Mouse (Mus musculus): Measurements from ENCODE around the gene C1qtnf6. TPM values are rescaled to one million over a fixed set of nuclear protein-coding genes. Genes with fewer than 3 reads are reported as not detected.
A peak's percentile ranks its signal among the peaks of the same experiment; 100 is the strongest.

The C1qtnf6 gene
- total and polyA plus RNA-seq, 2 experiments from 2014 or later = 6.1 to 10.2 TPM

DNA sequence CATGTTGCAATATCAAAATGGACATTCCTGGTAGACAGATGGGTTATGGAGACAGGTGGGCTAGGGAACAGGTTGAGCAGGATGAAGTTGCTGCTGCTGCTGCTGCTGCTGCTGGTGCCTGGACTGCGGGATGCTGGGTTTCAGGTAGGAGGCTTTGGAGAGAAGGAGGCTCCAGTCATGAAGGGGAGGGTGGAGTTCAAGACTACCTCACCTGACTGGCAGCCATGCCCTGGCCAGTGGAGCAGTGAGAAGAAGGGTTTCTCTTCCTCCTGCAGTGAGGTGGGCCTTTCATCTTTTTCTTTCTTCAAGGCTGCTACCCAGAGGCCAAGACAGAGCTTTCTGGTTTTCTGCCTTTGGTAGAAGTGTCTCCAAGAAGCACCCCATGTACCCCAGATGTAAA, 54.3 kb downstream of the C1qtnf6 start:
- DNase-seq (ENCODE audit: low spot score) (no peak), ATAC-seq (no peak)
- WGBS = 92% methylated on average over 1 of the region's 1 CpGs
- H3K4me2 ChIP-seq (ENCODE audit: low read depth, low read length) = no peak overlapping the region
- H3K36me3 ChIP-seq (ENCODE audit: insufficient read depth, low read length) = no peaks in the 10 kb centered on the region
- H3K4me1 ChIP-seq (ENCODE audit: insufficient read depth, low read length) = no peaks in the 10 kb centered on the region
- H3K27me3 ChIP-seq (ENCODE audit: insufficient read depth, low read length) = no peaks in the 10 kb centered on the region
- H3K4me3 ChIP-seq (ENCODE audit: low read length) = no peak overlapping the region
- no peak overlapping the region for H3K9ac ChIP-seq (replicated peaks; ENCODE audit: low read length)
- no peaks in the 10 kb centered on the region for H3K9me3 ChIP-seq (ENCODE audit: low read length)
- no peak overlapping the region for H3K27ac ChIP-seq
- TF ChIP-seq CTCF (IDR thresholded peaks at IDR 0.05; ENCODE audit: low read depth) = no peak

DNA sequence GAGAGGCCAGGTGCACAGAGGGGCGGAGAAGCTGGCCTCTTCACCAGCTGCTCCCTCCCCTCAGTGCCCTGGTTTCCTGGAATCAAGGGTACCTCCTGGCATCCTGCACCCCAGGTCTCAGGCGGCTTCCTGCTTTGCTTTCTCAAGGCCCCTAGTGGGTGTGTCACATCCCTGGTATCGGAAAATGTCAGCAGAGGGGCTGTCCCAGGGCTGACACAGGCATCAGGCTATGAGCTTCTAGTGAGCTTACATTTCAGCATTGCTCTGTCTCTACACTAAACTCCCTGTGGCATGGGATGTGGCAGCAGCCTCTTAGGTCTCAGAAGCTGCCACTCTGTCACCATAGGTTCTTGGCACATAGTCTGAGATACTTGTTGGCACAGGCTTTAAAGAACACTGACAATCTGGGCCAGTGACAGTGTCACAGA, 55.6 kb downstream of the C1qtnf6 start:
- no peak overlapping the region for H3K4me2 ChIP-seq (ENCODE audit: low read depth, low read length)
- peak; percentile 23 for DNase-seq (ENCODE audit: low spot score)
- no peaks in the 10 kb centered on the region for H3K36me3 ChIP-seq (ENCODE audit: insufficient read depth, low read length)
- H3K4me1 ChIP-seq (ENCODE audit: insufficient read depth, low read length) = no peaks in the 10 kb centered on the region
- no peaks in the 10 kb centered on the region for H3K9me3 ChIP-seq (ENCODE audit: low read length)
- no peak overlapping the region for H3K27ac ChIP-seq
- H3K9ac ChIP-seq (replicated peaks; ENCODE audit: low read length) = no peak overlapping the region
- no peaks in the 10 kb centered on the region for H3K27me3 ChIP-seq (ENCODE audit: insufficient read depth, low read length)
- 63% methylated on average over 3 of the region's 3 CpGs for WGBS
- no peak overlapping the region for H3K4me3 ChIP-seq (ENCODE audit: low read length)
- ATAC-seq = no peak
- TF ChIP-seq CTCF (IDR thresholded peaks at IDR 0.05; ENCODE audit: low read depth) = no peak

DNA sequence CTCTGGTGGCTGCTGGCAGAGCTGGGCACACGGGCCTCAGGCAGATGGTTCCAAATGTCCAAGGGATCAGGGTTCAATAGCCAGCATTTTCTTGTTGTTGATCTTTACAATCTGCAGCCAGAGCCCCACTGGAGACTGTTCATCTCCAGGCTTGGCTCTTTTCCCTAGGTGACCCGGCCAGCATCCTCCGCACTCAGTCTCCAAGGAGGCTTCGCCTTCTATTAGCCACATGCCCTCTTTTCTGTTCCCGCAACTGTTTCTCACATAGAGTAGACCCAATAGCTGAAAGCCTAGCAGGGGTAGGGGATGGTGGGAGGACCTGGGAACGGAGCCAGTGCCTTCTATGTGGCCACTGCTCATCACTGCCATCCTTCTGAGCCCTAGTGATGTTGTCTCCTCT, 57.8 kb downstream of the C1qtnf6 start:
- Histone ChIP-seq H3K4me2 (ENCODE audit: low read depth, low read length) (no peak overlapping the region), H3K27ac (no peak overlapping the region), H3K27me3 (ENCODE audit: insufficient read depth, low read length) (no peaks in the 10 kb centered on the region), H3K4me3 (ENCODE audit: low read length) (no peak overlapping the region), H3K36me3 (ENCODE audit: insufficient read depth, low read length) (no peaks in the 10 kb centered on the region), H3K4me1 (ENCODE audit: insufficient read depth, low read length) (no peaks in the 10 kb centered on the region), H3K9ac (replicated peaks; ENCODE audit: low read length) (no peak overlapping the region), H3K9me3 (ENCODE audit: low read length) (no peaks in the 10 kb centered on the region)
- peak; percentile 14 for DNase-seq (ENCODE audit: low spot score)
- 49% methylated on average over 6 of the region's 6 CpGs for WGBS
- no peak for TF ChIP-seq CTCF (IDR thresholded peaks at IDR 0.05; ENCODE audit: low read depth)
- ATAC-seq = no peak

Other genes starting within 250 kb of the C1qtnf6 start
- 0.07 and 0.10 TPM in 2 replicates for gene Csf2rb2, start 225.7 kb downstream of the C1qtnf6 start, total RNA-seq (2014; rRNA removed)
- gene Csf2rb2, start 225.7 kb downstream of the C1qtnf6 start, polyA plus RNA-seq (2015; fragmentation: Nextera tagmentation; extraction: Ambion mirVana) = 0.18 and 0.21 TPM in 2 replicates
- 1.3 and 1.8 TPM in 2 replicates for gene Csf2rb, start 205.7 kb downstream of the C1qtnf6 start, total RNA-seq (2014; rRNA removed)
- gene Csf2rb, start 205.7 kb downstream of the C1qtnf6 start, polyA plus RNA-seq (2015; fragmentation: Nextera tagmentation; extraction: Ambion mirVana) = 0.75 and 0.87 TPM in 2 replicates
- not detected in 2 replicates for gene Tex33, start 135.5 kb downstream of the C1qtnf6 start, total RNA-seq (2014; rRNA removed)
- not detected in 2 replicates for gene Tex33, start 135.5 kb downstream of the C1qtnf6 start, polyA plus RNA-seq (2015; fragmentation: Nextera tagmentation; extraction: Ambion mirVana)
- 75.1 and 79.9 TPM in 2 replicates for gene Tst, start 125.5 kb downstream of the C1qtnf6 start, total RNA-seq (2014; rRNA removed)
- gene Tst, start 125.5 kb downstream of the C1qtnf6 start, polyA plus RNA-seq (2015; fragmentation: Nextera tagmentation; extraction: Ambion mirVana) = 64.4 and 67.0 TPM in 2 replicates
- 95.4 and 114 TPM in 2 replicates for gene Mpst, start 125.0 kb downstream of the C1qtnf6 start, total RNA-seq (2014; rRNA removed)
- gene Mpst, start 125.0 kb downstream of the C1qtnf6 start, polyA plus RNA-seq (2015; fragmentation: Nextera tagmentation; extraction: Ambion mirVana) = 3.7 and 5.3 TPM in 2 replicates
- 144 and 155 TPM in 2 replicates for gene Kctd17, start 102.9 kb downstream of the C1qtnf6 start, total RNA-seq (2014; rRNA removed)
- 144 and 161 TPM in 2 replicates for gene Kctd17, start 102.9 kb downstream of the C1qtnf6 start, polyA plus RNA-seq (2015; fragmentation: Nextera tagmentation; extraction: Ambion mirVana)
- gene Tmprss6, start 62.8 kb downstream of the C1qtnf6 start, total RNA-seq (2014; rRNA removed) = 0.25 and 0.42 TPM in 2 replicates
- gene Tmprss6, start 62.8 kb downstream of the C1qtnf6 start, polyA plus RNA-seq (2015; fragmentation: Nextera tagmentation; extraction: Ambion mirVana) = 0.32 and 0.44 TPM in 2 replicates
- 0.10 and 0.29 TPM in 2 replicates for gene Il2rb, start 36.1 kb downstream of the C1qtnf6 start, total RNA-seq (2014; rRNA removed)
- gene Il2rb, start 36.1 kb downstream of the C1qtnf6 start, polyA plus RNA-seq (2015; fragmentation: Nextera tagmentation; extraction: Ambion mirVana) = 0.40 and 0.58 TPM in 2 replicates
- gene Sstr3, start 13.3 kb upstream of the C1qtnf6 start, total RNA-seq (2014; rRNA removed) = 3.1 and 4.0 TPM in 2 replicates
- gene Sstr3, start 13.3 kb upstream of the C1qtnf6 start, polyA plus RNA-seq (2015; fragmentation: Nextera tagmentation; extraction: Ambion mirVana) = 0.97 and 1.0 TPM in 2 replicates
- 2.0 and 3.4 TPM in 2 replicates for gene Rac2, start 41.4 kb upstream of the C1qtnf6 start, total RNA-seq (2014; rRNA removed)
- 5.0 and 6.8 TPM in 2 replicates for gene Rac2, start 41.4 kb upstream of the C1qtnf6 start, polyA plus RNA-seq (2015; fragmentation: Nextera tagmentation; extraction: Ambion mirVana)
- 6.4 and 6.8 TPM in 2 replicates for gene Cyth4, start 65.6 kb upstream of the C1qtnf6 start, total RNA-seq (2014; rRNA removed)
- gene Cyth4, start 65.6 kb upstream of the C1qtnf6 start, polyA plus RNA-seq (2015; fragmentation: Nextera tagmentation; extraction: Ambion mirVana) = 5.7 and 7.2 TPM in 2 replicates
- 40.9 and 43.1 TPM in 2 replicates for gene Elfn2, start 187.4 kb upstream of the C1qtnf6 start, total RNA-seq (2014; rRNA removed)
- gene Elfn2, start 187.4 kb upstream of the C1qtnf6 start, polyA plus RNA-seq (2015; fragmentation: Nextera tagmentation; extraction: Ambion mirVana) = 8.4 and 9.1 TPM in 2 replicates
- gene Mfng, start 242.1 kb upstream of the C1qtnf6 start, total RNA-seq (2014; rRNA removed) = 12.7 and 15.2 TPM in 2 replicates
- gene Mfng, start 242.1 kb upstream of the C1qtnf6 start, polyA plus RNA-seq (2015; fragmentation: Nextera tagmentation; extraction: Ambion mirVana) = 16.6 and 17.9 TPM in 2 replicates